Mouse (Mus musculus) limb, embryonic 10.5 days (tissue): Measurements from ENCODE around the gene Eml1. TPM values are rescaled to one million over a fixed set of nuclear protein-coding genes. Genes with fewer than 3 reads are reported as not detected.

ENCODE experiments used
- DNase-seq: peaks from one replicate; pipeline ENCODE4 v3.0.0-alpha.2; 2017; ENCODE audit warnings: low spot score
- H3K27ac ChIP-seq: fragments of 300-500 bp; sonication (generic); 2 replicates; pipeline ENCODE4 v1.5.1; 2016; ENCODE audit warnings: mild to moderate bottlenecking
- H3K27me3 ChIP-seq: fragments of 300-500 bp; sonication (generic); 2 replicates; pipeline ENCODE4 v1.6.1; 2016; ENCODE audit warnings: low read depth, mild to moderate bottlenecking; ENCODE audit not compliant: poor library complexity, severe bottlenecking
- H3K36me3 ChIP-seq: fragments of 300-500 bp; sonication (generic); 2 replicates; pipeline ENCODE4 v1.6.1; 2016; ENCODE audit warnings: mild to moderate bottlenecking, moderate library complexity
- H3K4me1 ChIP-seq: fragments of 300-500 bp; sonication (generic); 2 replicates; pipeline ENCODE4 v1.6.1; 2016
- H3K4me3 ChIP-seq: fragments of 300-500 bp; sonication (generic); 2 replicates; pipeline ENCODE4 v1.5.1; 2016; ENCODE audit warnings: mild to moderate bottlenecking, moderate library complexity
- H3K9me3 ChIP-seq: fragments of 300-500 bp; sonication (generic); replicated peaks from 2 replicates; pipeline ENCODE4 v1.6.1; 2016; ENCODE audit warnings: mild to moderate bottlenecking
- WGBS: fragments of 180-500 bp; shearing (Covaris S2); methylation state at CpG from one replicate; pipeline ENCODE4 v1.1.7; 2016; 5-methylcytosine and 5-hydroxymethylcytosine counted together
- polyA plus RNA-seq: library from polyadenylated mRNA; unstranded; fragments of >200 nt; fragmentation: Nextera tagmentation; extraction: Ambion mirVana; gene quantifications from 2 replicates; pipeline ENCODE4 v1.2.1, GENCODE M21; 2016

The Eml1 gene
- polyA plus RNA-seq, 1 experiment from 2014 or later: 64.7 TPM

GRCm38 (mm10) chr12:108553079-108553478 lies 182.3 kb downstream of the Eml1 start:
- no peaks in the 10 kb centered on the region for H3K9me3 ChIP-seq
- H3K36me3 ChIP-seq: no peaks in the 10 kb centered on the region
- no peak for DNase-seq
- H3K4me1 ChIP-seq: peaks cover 38% of the 10 kb centered on the region
- 40% methylated on average over 6 of the region's 6 CpGs for WGBS
- H3K4me3 ChIP-seq: no peak overlapping the region
- no peaks in the 10 kb centered on the region for H3K27me3 ChIP-seq
- 0 out of 2 replicates have a peak overlapping the region, but pooled peaks have one; percentile 25 for H3K27ac ChIP-seq

GRCm38 (mm10) chr12:108554120-108554841 lies 183.5 kb downstream of the Eml1 start, which contains the start of gene Evl:
TSS of gene Evl (plus strand) at chr12:108554720.
- H3K9me3 ChIP-seq: no peaks in the 10 kb centered on the region
- H3K4me1 ChIP-seq: peaks cover 45% of the 10 kb centered on the region
- WGBS: 2% methylated on average over 49 of the region's 50 CpGs

GRCm38 (mm10) chr12:108554861-108555556 lies 184.3 kb downstream of the Eml1 start:
- no peaks in the 10 kb centered on the region for H3K36me3 ChIP-seq
- 2% methylated on average over 100 of the region's 100 CpGs for WGBS
- DNase-seq: no peak
- H3K4me1 ChIP-seq: peaks cover 45% of the 10 kb centered on the region
- H3K4me3 ChIP-seq: peak overlapping the region; percentile 97
- H3K27ac ChIP-seq: peak overlapping the region; percentile 98
- no peaks in the 10 kb centered on the region for H3K9me3 ChIP-seq
- no peaks in the 10 kb centered on the region for H3K27me3 ChIP-seq

More at GRCm38 (mm10) chr12:108554120-108554841, 183.5 kb downstream of the Eml1 start, which contains the start of gene Evl:
- no peaks in the 10 kb centered on the region for H3K27me3 ChIP-seq
- DNase-seq: peak; percentile 100
- H3K27ac ChIP-seq: peak within 1 kb of the TSS; percentile 98
- peak within 1 kb of the TSS; percentile 97 for H3K4me3 ChIP-seq
- no peaks in the 10 kb centered on the region for H3K36me3 ChIP-seq

GRCm38 (mm10) chr12:108558194-108558593 lies 187.4 kb downstream of the Eml1 start:
- Histone ChIP-seq H3K9me3 (no peaks in the 10 kb centered on the region), H3K4me3 (no peak overlapping the region), H3K4me1 (peaks cover 41% of the 10 kb centered on the region), H3K27me3 (no peaks in the 10 kb centered on the region), H3K36me3 (peaks cover 11% of the 10 kb centered on the region), H3K27ac (no peak overlapping the region)
- DNase-seq: no peak

- WGBS: 87% methylated on average over 3 of the region's 3 CpGs
- Histone ChIP-seq H3K36me3 (peaks cover 28% of the 10 kb centered on the region), H3K4me3 (no peak overlapping the region), H3K27me3 (no peaks in the 10 kb centered on the region), H3K9me3 (no peaks in the 10 kb centered on the region), H3K27ac (no peak overlapping the region), H3K4me1 (peaks cover 8% of the 10 kb centered on the region; the same call in 1 of the 2 replicates)
- no peak for DNase-seq
These were observed 192.5 kb downstream of the Eml1 start for GRCm38 (mm10) chr12:108563238-108563637.

GRCm38 (mm10) chr12:108564910-108565506 lies 194.3 kb downstream of the Eml1 start:
- no peaks in the 10 kb centered on the region for H3K9me3 ChIP-seq
- DNase-seq: no peak
- H3K4me1 ChIP-seq: 0 out of 2 replicates have a peak, but pooled peaks cover 2% of the 10 kb centered on the region
- H3K4me3 ChIP-seq: no peak overlapping the region
- no peak overlapping the region for H3K27ac ChIP-seq
- peaks cover 28% of the 10 kb centered on the region for H3K36me3 ChIP-seq
- H3K27me3 ChIP-seq: no peaks in the 10 kb centered on the region
- WGBS: 85% methylated on average over 12 of the region's 12 CpGs

GRCm38 (mm10) chr12:108579156-108579871 lies 208.6 kb downstream of the Eml1 start:
- no peaks in the 10 kb centered on the region for H3K27me3 ChIP-seq
- H3K27ac ChIP-seq: no peak overlapping the region
- H3K9me3 ChIP-seq: no peaks in the 10 kb centered on the region
- no peak for DNase-seq
- WGBS: 81% methylated on average over 7 of the region's 7 CpGs
- no peaks in the 10 kb centered on the region for H3K4me1 ChIP-seq
- H3K4me3 ChIP-seq: no peak overlapping the region
- H3K36me3 ChIP-seq: peaks cover 57% of the 10 kb centered on the region

GRCm38 (mm10) chr12:108583775-108584174 lies 213.0 kb downstream of the Eml1 start:
- no peak for DNase-seq
- no peaks in the 10 kb centered on the region for H3K4me1 ChIP-seq
- H3K4me3 ChIP-seq: no peak overlapping the region
- WGBS: 100% methylated on average over 1 of the region's 1 CpGs
- H3K27ac ChIP-seq: no peak overlapping the region
- H3K27me3 ChIP-seq: no peaks in the 10 kb centered on the region
- peaks cover 46% of the 10 kb centered on the region for H3K36me3 ChIP-seq
- no peaks in the 10 kb centered on the region for H3K9me3 ChIP-seq

Other genes with a start within 250 kb of the Eml1 start
- 71.4 and 76.9 TPM in 2 replicates for gene Setd3, start 191.6 kb upstream of the Eml1 start, polyA plus RNA-seq
- 3.3 and 3.4 TPM in 2 replicates for gene Ccnk, start 191.4 kb upstream of the Eml1 start, polyA plus RNA-seq
- gene Ccdc85c, start 95.5 kb upstream of the Eml1 start, polyA plus RNA-seq: 5.4 and 6.2 TPM in 2 replicates
- 0.06 and 0.21 TPM in 2 replicates for gene Hhipl1, start 64.7 kb upstream of the Eml1 start, polyA plus RNA-seq
- gene Cyp46a1, start 36.6 kb upstream of the Eml1 start, polyA plus RNA-seq: 1.9 and 2.0 TPM in 2 replicates
- 50.3 and 50.7 TPM in 2 replicates for gene Evl, start 183.8 kb downstream of the Eml1 start, polyA plus RNA-seq